Mouse (Mus musculus): ENCODE measurements around the gene Map2k1. TPM values are rescaled to one million over a fixed set of nuclear protein-coding genes. Genes with fewer than 3 reads are reported as not detected.

The Map2k1 gene
- total RNA-seq, 1 experiment = 73.0 TPM

DNA sequence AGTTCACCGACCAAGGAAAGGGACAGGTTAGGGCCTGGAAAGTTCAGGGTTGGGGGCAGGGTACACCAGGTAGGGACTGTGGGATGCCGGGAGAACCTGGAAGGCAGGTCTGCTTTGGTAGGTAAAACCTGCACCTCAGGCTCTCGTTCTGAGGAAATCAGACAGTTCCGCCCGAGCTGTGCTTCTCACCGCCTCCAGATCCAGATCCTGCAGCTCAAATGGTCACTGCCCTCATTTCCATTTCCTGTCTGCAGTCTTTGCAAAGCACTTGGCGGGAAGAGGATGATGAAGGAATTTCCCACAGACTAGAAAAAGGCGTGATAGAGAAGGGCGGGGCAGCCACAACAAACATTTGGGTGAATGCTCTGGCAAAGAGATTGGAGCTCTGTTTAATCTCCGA, 14.8 kb upstream of the Map2k1 start:
- H3K27ac ChIP-seq (ENCODE audit: insufficient read depth, low read depth, low read length, poor library complexity, severe bottlenecking) = peak overlapping the region; percentile 96
- H3K4me1 ChIP-seq (ENCODE audit: control insufficient read depth in 2 of 2, insufficient read depth in 2 of 2, low read length in 2 of 2, poor library complexity in 1 of 2) = peaks cover 0 to 2% of the 10 kb centered on the region in 2 experiments; a peak in 2 of 4 replicates
- peak overlapping the region; percentile 6 to 26 for H3K4me3 ChIP-seq (ENCODE audit: insufficient read depth in 1 of 2, low read depth in 1 of 2, low read length in 2 of 2, poor library complexity in 1 of 2, severe bottlenecking in 1 of 2)
- H3K9me3 ChIP-seq (ENCODE audit: control insufficient read depth, insufficient read depth, low read depth, low read length) = no peaks in the 10 kb centered on the region
- H3K9ac ChIP-seq (ENCODE audit: insufficient read depth, low read depth, low read length, poor library complexity, severe bottlenecking) = peak overlapping the region; percentile 44
- DNase-seq (ENCODE audit: low read depth, low spot score) = peak; percentile 48
- in situ Hi-C loops (cut with MboI; ENCODE audit: low sequenced_read_pairs in 2 of 2, unreplicated experiment in 2 of 2) = no loop called here
- TF ChIP-seq CHD2 (IDR thresholded peaks at IDR 0.05; ENCODE audit: low read depth, low read length) (no peak), MAFK (IDR thresholded peaks at IDR 0.05; ENCODE audit: insufficient read depth, low read depth, low read length) (no peak), ZNF384 (IDR thresholded peaks at IDR 0.05; ENCODE audit: low read depth, low read length) (no peak; the same call in 1 of the 2 replicates), ZC3H11A (IDR thresholded peaks at IDR 0.05; ENCODE audit: borderline replicate concordance, low read depth, low read length) (no peak)
- H3K36me3 ChIP-seq (ENCODE audit: control insufficient read depth, insufficient read depth, low read length, poor library complexity, severe bottlenecking) = no peaks in the 10 kb centered on the region

DNA sequence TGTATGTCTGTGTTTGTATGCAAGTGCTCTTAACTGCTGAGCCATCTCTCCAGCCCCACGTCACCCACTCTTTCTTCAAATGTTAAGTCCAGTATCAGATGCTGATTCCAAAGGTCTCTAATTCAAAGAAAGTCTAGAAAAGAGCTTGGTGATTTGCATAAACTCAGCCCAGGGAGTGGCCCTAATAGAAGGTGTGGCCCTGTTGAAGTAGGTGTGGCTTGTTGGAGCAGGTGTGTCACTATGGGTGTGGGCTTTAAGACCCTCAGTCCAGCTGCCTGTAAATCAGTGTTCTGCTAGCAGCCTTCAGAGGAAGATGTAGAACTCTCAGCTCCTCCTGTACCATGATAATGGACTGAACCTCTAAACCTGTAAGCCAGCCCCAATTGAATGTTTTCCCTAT, 13.8 kb upstream of the Map2k1 start:
- Histone ChIP-seq H3K4me1 (ENCODE audit: control insufficient read depth in 2 of 2, insufficient read depth in 2 of 2, low read length in 2 of 2, poor library complexity in 1 of 2) (peaks cover 0 to 2% of the 10 kb centered on the region in 2 experiments; a peak in 2 of 4 replicates), H3K9ac (ENCODE audit: insufficient read depth, low read depth, low read length, poor library complexity, severe bottlenecking) (no peak overlapping the region), H3K36me3 (ENCODE audit: control insufficient read depth, insufficient read depth, low read length, poor library complexity, severe bottlenecking) (no peaks in the 10 kb centered on the region), H3K9me3 (ENCODE audit: control insufficient read depth, insufficient read depth, low read depth, low read length) (no peaks in the 10 kb centered on the region), H3K27ac (ENCODE audit: insufficient read depth, low read depth, low read length, poor library complexity, severe bottlenecking) (peak overlapping the region; percentile 49; the same call in 1 of the 2 replicates), H3K4me3 (ENCODE audit: insufficient read depth in 1 of 2, low read depth in 1 of 2, low read length in 2 of 2, poor library complexity in 1 of 2, severe bottlenecking in 1 of 2) (peak overlapping the region in 1 of 2 experiments; percentile 6; a peak in 1 of 4 replicates)
- DNase-seq (ENCODE audit: low read depth, low spot score) = no peak
- in situ Hi-C loops (cut with MboI; ENCODE audit: low sequenced_read_pairs in 2 of 2, unreplicated experiment in 2 of 2) = no loop called here
- no peak for TF ChIP-seq ZC3H11A (IDR thresholded peaks at IDR 0.05; ENCODE audit: borderline replicate concordance, low read depth, low read length)
- TF ChIP-seq ZNF384 (IDR thresholded peaks at IDR 0.05; ENCODE audit: low read depth, low read length) = no peak
- TF ChIP-seq MAFK (IDR thresholded peaks at IDR 0.05; ENCODE audit: insufficient read depth, low read depth, low read length) = no peak
- no peak for TF ChIP-seq CHD2 (IDR thresholded peaks at IDR 0.05; ENCODE audit: low read depth, low read length)
- no peak for TF ChIP-seq HCFC1 (IDR thresholded peaks at IDR 0.05; ENCODE audit: borderline replicate concordance, insufficient read depth, low read length)

DNA sequence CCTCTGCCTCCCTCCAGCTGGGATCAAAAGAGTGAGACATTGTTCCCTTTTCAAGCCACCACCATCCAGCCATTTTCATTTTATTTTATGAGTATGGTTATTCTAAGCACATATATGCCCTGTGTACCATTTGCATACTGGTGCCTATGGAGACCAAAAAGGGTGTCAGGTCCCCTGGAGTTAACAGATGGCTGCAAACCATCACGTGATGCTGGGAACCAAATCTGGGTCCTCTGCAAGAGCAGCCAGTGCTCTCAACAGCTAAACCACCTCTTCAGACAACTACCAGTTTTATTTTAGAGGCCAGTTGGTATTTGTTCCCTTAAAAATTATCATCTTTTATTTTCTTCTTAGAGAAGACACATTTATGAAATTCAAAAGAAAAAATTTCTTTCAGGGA, 11.4 kb upstream of the Map2k1 start:
- DNase-seq (ENCODE audit: low read depth, low spot score) = no peak
- H3K4me3 ChIP-seq (ENCODE audit: insufficient read depth in 1 of 2, low read depth in 1 of 2, low read length in 2 of 2, poor library complexity in 1 of 2, severe bottlenecking in 1 of 2) = no peak overlapping the region
- no peaks in the 10 kb centered on the region for H3K36me3 ChIP-seq (ENCODE audit: control insufficient read depth, insufficient read depth, low read length, poor library complexity, severe bottlenecking)

DNA sequence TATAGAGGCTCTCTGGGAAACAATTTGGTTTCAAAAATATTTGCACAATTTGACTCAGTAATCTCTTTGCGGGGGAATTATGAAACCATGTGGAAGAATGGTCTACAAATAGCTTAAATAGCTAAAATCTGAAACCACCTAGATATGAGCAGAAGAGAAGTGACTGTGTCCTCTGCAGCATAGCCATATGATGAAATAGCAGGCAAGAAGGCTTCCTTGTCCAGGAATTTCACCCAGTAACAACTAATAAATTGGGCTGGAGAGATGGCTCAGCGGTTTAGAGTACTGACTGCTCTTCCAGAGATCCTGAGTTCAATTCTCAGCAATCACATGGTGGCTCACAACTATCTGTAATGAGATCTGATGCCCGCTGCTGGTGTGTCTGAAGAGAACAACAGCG, 7.6 kb upstream of the Map2k1 start:
- H3K27ac ChIP-seq (ENCODE audit: insufficient read depth, low read depth, low read length, poor library complexity, severe bottlenecking) = no peak overlapping the region
- H3K4me1 ChIP-seq (ENCODE audit: control insufficient read depth in 2 of 2, insufficient read depth in 2 of 2, low read length in 2 of 2, poor library complexity in 1 of 2) = no peaks in the 10 kb centered on the region
- TF ChIP-seq ZC3H11A (IDR thresholded peaks at IDR 0.05; ENCODE audit: borderline replicate concordance, low read depth, low read length) (no peak), HCFC1 (IDR thresholded peaks at IDR 0.05; ENCODE audit: borderline replicate concordance, insufficient read depth, low read length) (no peak), MAFK (IDR thresholded peaks at IDR 0.05; ENCODE audit: insufficient read depth, low read depth, low read length) (no peak), ZNF384 (IDR thresholded peaks at IDR 0.05; ENCODE audit: low read depth, low read length) (no peak), CHD2 (IDR thresholded peaks at IDR 0.05; ENCODE audit: low read depth, low read length) (no peak)

More for the DNA sequence above, 11.4 kb upstream of the Map2k1 start:
- Histone ChIP-seq H3K9me3 (ENCODE audit: control insufficient read depth, insufficient read depth, low read depth, low read length) (no peaks in the 10 kb centered on the region), H3K27ac (ENCODE audit: insufficient read depth, low read depth, low read length, poor library complexity, severe bottlenecking) (no peak overlapping the region), H3K9ac (ENCODE audit: insufficient read depth, low read depth, low read length, poor library complexity, severe bottlenecking) (no peak overlapping the region), H3K4me1 (ENCODE audit: control insufficient read depth in 2 of 2, insufficient read depth in 2 of 2, low read length in 2 of 2, poor library complexity in 1 of 2) (no peaks in the 10 kb centered on the region; a peak in 1 of 4 replicates)
- no peak for TF ChIP-seq HCFC1 (IDR thresholded peaks at IDR 0.05; ENCODE audit: borderline replicate concordance, insufficient read depth, low read length)
- TF ChIP-seq ZC3H11A (IDR thresholded peaks at IDR 0.05; ENCODE audit: borderline replicate concordance, low read depth, low read length) = no peak
- TF ChIP-seq ZNF384 (IDR thresholded peaks at IDR 0.05; ENCODE audit: low read depth, low read length) = no peak
- TF ChIP-seq MAFK (IDR thresholded peaks at IDR 0.05; ENCODE audit: insufficient read depth, low read depth, low read length) = no peak
- TF ChIP-seq CHD2 (IDR thresholded peaks at IDR 0.05; ENCODE audit: low read depth, low read length) = no peak
- in situ Hi-C loops (cut with MboI; ENCODE audit: low sequenced_read_pairs in 2 of 2, unreplicated experiment in 2 of 2) = no loop called here

DNA sequence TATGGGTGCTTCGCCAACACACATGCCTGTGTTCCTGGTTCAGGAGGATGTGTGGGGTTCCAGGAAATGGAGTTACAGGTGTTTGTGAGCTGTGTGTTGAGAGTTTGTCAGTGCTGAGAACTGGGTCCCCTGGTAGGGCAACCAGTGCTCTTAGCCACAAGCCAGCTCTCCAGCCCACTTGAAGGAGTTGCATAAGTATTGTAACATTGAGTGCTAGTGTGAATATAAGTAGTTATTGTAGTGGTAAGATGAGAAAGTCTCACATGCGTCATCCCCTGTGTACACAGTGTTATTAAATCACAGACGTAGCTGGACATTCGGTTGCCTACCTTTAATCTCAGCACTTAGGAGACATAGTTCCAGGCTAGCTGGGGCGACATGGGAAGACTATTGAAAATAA, 6.5 kb upstream of the Map2k1 start:
- H3K36me3 ChIP-seq (ENCODE audit: control insufficient read depth, insufficient read depth, low read length, poor library complexity, severe bottlenecking) = no peaks in the 10 kb centered on the region
- no peaks in the 10 kb centered on the region for H3K9me3 ChIP-seq (ENCODE audit: control insufficient read depth, insufficient read depth, low read depth, low read length)
- H3K4me3 ChIP-seq (ENCODE audit: insufficient read depth in 1 of 2, low read depth in 1 of 2, low read length in 2 of 2, poor library complexity in 1 of 2, severe bottlenecking in 1 of 2) = no peak overlapping the region
- no peak for DNase-seq (ENCODE audit: low read depth, low spot score)
- TF ChIP-seq ZNF384 (IDR thresholded peaks at IDR 0.05; ENCODE audit: low read depth, low read length) (no peak), ZC3H11A (IDR thresholded peaks at IDR 0.05; ENCODE audit: borderline replicate concordance, low read depth, low read length) (no peak), HCFC1 (IDR thresholded peaks at IDR 0.05; ENCODE audit: borderline replicate concordance, insufficient read depth, low read length) (no peak), CHD2 (IDR thresholded peaks at IDR 0.05; ENCODE audit: low read depth, low read length) (no peak), MAFK (IDR thresholded peaks at IDR 0.05; ENCODE audit: insufficient read depth, low read depth, low read length) (no peak)
- no peak overlapping the region for H3K9ac ChIP-seq (ENCODE audit: insufficient read depth, low read depth, low read length, poor library complexity, severe bottlenecking)
- no peaks in the 10 kb centered on the region for H3K4me1 ChIP-seq (ENCODE audit: control insufficient read depth in 2 of 2, insufficient read depth in 2 of 2, low read length in 2 of 2, poor library complexity in 1 of 2)
- no peak overlapping the region for H3K27ac ChIP-seq (ENCODE audit: insufficient read depth, low read depth, low read length, poor library complexity, severe bottlenecking)
- in situ Hi-C loops (cut with MboI; ENCODE audit: low sequenced_read_pairs in 2 of 2, unreplicated experiment in 2 of 2) = no loop called here

More for the DNA sequence above, 7.6 kb upstream of the Map2k1 start:
- Histone ChIP-seq H3K9ac (ENCODE audit: insufficient read depth, low read depth, low read length, poor library complexity, severe bottlenecking) (no peak overlapping the region), H3K9me3 (ENCODE audit: control insufficient read depth, insufficient read depth, low read depth, low read length) (no peaks in the 10 kb centered on the region), H3K36me3 (ENCODE audit: control insufficient read depth, insufficient read depth, low read length, poor library complexity, severe bottlenecking) (no peaks in the 10 kb centered on the region), H3K4me3 (ENCODE audit: insufficient read depth in 1 of 2, low read depth in 1 of 2, low read length in 2 of 2, poor library complexity in 1 of 2, severe bottlenecking in 1 of 2) (no peak overlapping the region)
- DNase-seq (ENCODE audit: low read depth, low spot score) = no peak
- in situ Hi-C loops (cut with MboI; ENCODE audit: low sequenced_read_pairs in 2 of 2, unreplicated experiment in 2 of 2) = no loop called here

Data from ES-E14 (cell line).